Mouse (Mus musculus): ENCODE measurements at regions not wholly inside any gene's neighbourhood (a gene's known extent, or its start where the extent isn't known, plus 50 kb on each side); places are given as distances from the start of the nearest gene placed in this dataset.

- Histone ChIP-seq H3K27me3 (ENCODE audit: control insufficient read depth, insufficient read depth, low read length) (no peaks in the 10 kb centered on the region), H3K4me3 (replicated peaks; ENCODE audit: insufficient read depth, low read depth, low read length) (no peak overlapping the region), H3K4me1 (ENCODE audit: control insufficient read depth, insufficient read depth, low read length) (no peaks in the 10 kb centered on the region), H3K27ac (ENCODE audit: insufficient read depth, low read length) (no peak overlapping the region)
- no peak for DNase-seq
- 78% methylated on average over 3 of the region's 3 CpGs for WGBS
- TF ChIP-seq CTCF (IDR thresholded peaks at IDR 0.05; ENCODE audit: borderline replicate concordance, insufficient read depth, low read depth, low read length) = no peak
- no peak for TF ChIP-seq POLR2A (IDR thresholded peaks at IDR 0.05; ENCODE audit: borderline replicate concordance, insufficient read depth, low read length)
Measured at GRCm38 (mm10) chr3:104712711-104713110, 68.1 kb upstream of the Ppm1j start.

GRCm38 (mm10) chr3:104713836-104714631 lies 66.8 kb upstream of the Ppm1j start:
- H3K27ac ChIP-seq (ENCODE audit: insufficient read depth, low read length) = no peak overlapping the region
- no peaks in the 10 kb centered on the region for H3K27me3 ChIP-seq (ENCODE audit: control insufficient read depth, insufficient read depth, low read length)
- TF ChIP-seq CTCF (IDR thresholded peaks at IDR 0.05; ENCODE audit: borderline replicate concordance, insufficient read depth, low read depth, low read length) = peak; percentile 97
- TF ChIP-seq POLR2A (IDR thresholded peaks at IDR 0.05; ENCODE audit: borderline replicate concordance, insufficient read depth, low read length) = no peak
- no peaks in the 10 kb centered on the region for H3K4me1 ChIP-seq (ENCODE audit: control insufficient read depth, insufficient read depth, low read length)
- WGBS = 23% methylated on average over 8 of the region's 8 CpGs
- no peak overlapping the region for H3K4me3 ChIP-seq (replicated peaks; ENCODE audit: insufficient read depth, low read depth, low read length)
- DNase-seq = peak; percentile 69 to 75

- Histone ChIP-seq H3K27me3 (ENCODE audit: control insufficient read depth, insufficient read depth, low read length) (no peaks in the 10 kb centered on the region), H3K4me3 (replicated peaks; ENCODE audit: insufficient read depth, low read depth, low read length) (no peak overlapping the region), H3K27ac (ENCODE audit: insufficient read depth, low read length) (no peak overlapping the region), H3K4me1 (ENCODE audit: control insufficient read depth, insufficient read depth, low read length) (no peaks in the 10 kb centered on the region)
- WGBS = 44% methylated on average over 11 of the region's 11 CpGs
- TF ChIP-seq POLR2A (IDR thresholded peaks at IDR 0.05; ENCODE audit: borderline replicate concordance, insufficient read depth, low read length) (no peak), CTCF (IDR thresholded peaks at IDR 0.05; ENCODE audit: borderline replicate concordance, insufficient read depth, low read depth, low read length) (peak; percentile 46; the same call in 1 of the 2 replicates)
- peak in 1 of 2 experiments; percentile 19 for DNase-seq
Measured at GRCm38 (mm10) chr3:104714679-104715326, 66.1 kb upstream of the Ppm1j start.
